Mouse (Mus musculus) cerebellum, adult 2 months (tissue): ENCODE results near the gene Lin28b.

Source experiments
- CTCF ChIP-seq: fragments of 200-500 bp; IDR thresholded peaks from 2 replicates; pipeline ENCODE4 v1.5.1; 2011; ENCODE audit warnings: low read depth, mild to moderate bottlenecking, control low read depth, low read length, moderate library complexity, borderline replicate concordance; ENCODE audit not compliant: insufficient read depth
- POLR2A ChIP-seq: fragments of 200-500 bp; IDR thresholded peaks from 2 replicates; pipeline ENCODE4 v1.6.1; 2011; ENCODE audit warnings: low read length, control low read depth, borderline replicate concordance; ENCODE audit not compliant: insufficient read depth

GRCm38 (mm10) chr10:45411741-45412140 lies 74.5 kb downstream of the Lin28b start:
- TF ChIP-seq CTCF (no peak), POLR2A (no peak)
